Mouse (Mus musculus): ENCODE measurements at regions not wholly inside any gene's neighbourhood (a gene's known extent, or its start where the extent isn't known, plus 50 kb on each side); places are given as distances from the start of the nearest gene placed in this dataset.

DNA sequence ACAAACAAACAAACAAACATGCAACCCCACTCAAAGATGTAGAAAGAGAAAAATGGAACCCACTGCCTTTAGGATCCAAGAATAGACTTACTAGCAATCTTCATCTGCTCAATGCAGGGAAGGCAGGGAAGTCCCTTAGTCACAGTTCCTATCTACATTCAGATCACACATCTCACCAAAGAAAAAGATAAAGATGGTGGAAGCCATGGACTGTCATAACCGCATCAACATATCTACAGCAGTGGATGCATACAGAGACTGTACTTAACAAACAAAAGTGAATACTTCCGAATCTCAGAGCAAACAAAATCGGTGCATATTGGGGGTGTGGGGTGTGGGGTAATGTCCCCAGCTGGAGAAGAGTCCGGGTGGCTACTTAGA, 97.7 kb upstream of the Max start:
- no peak for TF ChIP-seq POLR2A (IDR thresholded peaks at IDR 0.05; ENCODE audit: borderline replicate concordance, extremely low read depth, insufficient read depth, insufficient read length)
- H3K9me3 ChIP-seq (ENCODE audit: control insufficient read depth, low read length): no peaks in the 10 kb centered on the region
- DNase-seq (ENCODE audit: low spot score) (no peak), ATAC-seq (ENCODE audit: low FRiP score, low read depth) (no peak)
- no peaks in the 10 kb centered on the region for H3K27me3 ChIP-seq (ENCODE audit: control insufficient read depth, insufficient read depth, low read length)
- H3K36me3 ChIP-seq (ENCODE audit: control insufficient read depth, insufficient read depth, low read length): no peaks in the 10 kb centered on the region
- H3K9ac ChIP-seq (ENCODE audit: low read depth, low read length, severe bottlenecking): no peak overlapping the region
- H3K4me1 ChIP-seq (ENCODE audit: control insufficient read depth, insufficient read depth, low read length): no peaks in the 10 kb centered on the region
- H3K4me3 ChIP-seq (replicated peaks; ENCODE audit: low read length): no peak overlapping the region
- 80% methylated on average over 4 of the region's 4 CpGs for WGBS
- H3K4me2 ChIP-seq (replicated peaks; ENCODE audit: low read depth, low read length, severe bottlenecking): no peak overlapping the region
- no peak overlapping the region for H3K27ac ChIP-seq (replicated peaks; ENCODE audit: low read depth, low read length)

GRCm38 (mm10) chr12:77058596-77059190, 96.7 kb upstream of the Max start:
- Histone ChIP-seq H3K36me3 (ENCODE audit: control insufficient read depth, insufficient read depth, low read length) (no peaks in the 10 kb centered on the region), H3K9me3 (ENCODE audit: control insufficient read depth, low read length) (no peaks in the 10 kb centered on the region), H3K4me1 (ENCODE audit: control insufficient read depth, insufficient read depth, low read length) (no peaks in the 10 kb centered on the region), H3K27me3 (ENCODE audit: control insufficient read depth, insufficient read depth, low read length) (no peaks in the 10 kb centered on the region), H3K27ac (replicated peaks; ENCODE audit: low read depth, low read length) (no peak overlapping the region), H3K9ac (ENCODE audit: low read depth, low read length, severe bottlenecking) (no peak overlapping the region), H3K4me2 (replicated peaks; ENCODE audit: low read depth, low read length, severe bottlenecking) (no peak overlapping the region), H3K4me3 (replicated peaks; ENCODE audit: low read length) (no peak overlapping the region)
- no peak for TF ChIP-seq POLR2A (IDR thresholded peaks at IDR 0.05; ENCODE audit: borderline replicate concordance, extremely low read depth, insufficient read depth, insufficient read length)
- 29% methylated on average over 4 of the region's 4 CpGs for WGBS
- DNase-seq (ENCODE audit: low spot score): no peak
- no peak for ATAC-seq (ENCODE audit: low FRiP score, low read depth)

DNA sequence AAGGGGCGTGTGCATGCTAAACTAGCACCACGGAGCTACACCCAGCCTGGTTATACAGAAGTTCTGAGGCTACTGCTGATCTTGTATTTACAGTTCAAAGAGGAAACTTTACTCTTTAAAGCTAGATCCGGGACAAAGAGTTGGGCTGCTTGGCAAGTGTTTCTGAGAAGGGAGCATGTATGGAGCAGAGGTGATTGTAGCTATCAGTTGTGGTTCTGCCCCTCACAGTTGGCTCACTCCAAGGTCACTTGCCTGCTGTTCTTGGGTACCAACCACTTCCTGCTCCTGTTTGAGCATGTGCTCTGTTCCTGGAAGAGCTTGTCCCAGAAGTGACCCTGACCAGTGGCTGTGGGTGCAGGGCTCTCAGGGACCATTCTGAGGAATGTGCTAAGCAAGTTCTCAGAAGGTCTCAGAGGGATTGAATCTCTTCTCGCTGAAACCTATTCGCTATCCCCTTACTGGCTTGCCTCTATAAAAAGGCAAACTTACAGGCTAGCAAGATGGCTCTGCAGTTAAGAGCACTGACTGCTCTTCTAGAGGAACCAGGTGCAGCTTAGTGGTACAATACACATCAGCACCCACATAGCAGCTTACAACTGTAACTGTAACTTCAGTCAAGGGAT, 94.9 kb upstream of the Max start:
- Histone ChIP-seq H3K4me3 (replicated peaks; ENCODE audit: low read length) (no peak overlapping the region), H3K4me1 (ENCODE audit: control insufficient read depth, insufficient read depth, low read length) (no peaks in the 10 kb centered on the region), H3K9ac (ENCODE audit: low read depth, low read length, severe bottlenecking) (no peak overlapping the region), H3K27me3 (ENCODE audit: control insufficient read depth, insufficient read depth, low read length) (no peaks in the 10 kb centered on the region), H3K36me3 (ENCODE audit: control insufficient read depth, insufficient read depth, low read length) (no peaks in the 10 kb centered on the region), H3K4me2 (replicated peaks; ENCODE audit: low read depth, low read length, severe bottlenecking) (no peak overlapping the region), H3K27ac (replicated peaks; ENCODE audit: low read depth, low read length) (no peak overlapping the region), H3K9me3 (ENCODE audit: control insufficient read depth, low read length) (no peaks in the 10 kb centered on the region)
- no peak for TF ChIP-seq POLR2A (IDR thresholded peaks at IDR 0.05; ENCODE audit: borderline replicate concordance, extremely low read depth, insufficient read depth, insufficient read length)
- WGBS: 68% methylated on average over 5 of the region's 5 CpGs
- DNase-seq (ENCODE audit: low spot score): no peak
- no peak for ATAC-seq (ENCODE audit: low FRiP score, low read depth)

DNA sequence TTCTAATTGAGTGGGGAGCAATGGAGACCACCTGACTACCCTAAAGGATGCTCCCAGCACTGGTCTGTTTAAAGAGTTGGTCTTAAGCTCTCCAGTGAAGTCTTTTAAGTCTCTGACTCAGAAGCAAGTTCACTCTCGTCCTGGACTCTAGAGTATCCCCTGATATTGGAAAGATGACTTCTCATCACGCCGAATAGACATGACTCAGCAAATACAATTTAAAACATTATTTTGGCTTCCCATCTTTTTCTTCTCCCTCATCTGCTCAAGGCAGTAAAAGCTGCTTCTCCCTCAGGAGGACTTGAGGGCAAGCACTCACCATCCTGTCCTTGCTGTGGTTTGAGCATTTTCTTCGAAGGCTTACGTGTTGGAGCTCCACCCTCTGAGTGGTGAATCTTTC, 92.7 kb upstream of the Max start:
- no peak overlapping the region for H3K9ac ChIP-seq (ENCODE audit: low read depth, low read length, severe bottlenecking)
- no peak for DNase-seq (ENCODE audit: low spot score)
- TF ChIP-seq POLR2A (IDR thresholded peaks at IDR 0.05; ENCODE audit: borderline replicate concordance, extremely low read depth, insufficient read depth, insufficient read length): no peak
- H3K27ac ChIP-seq (replicated peaks; ENCODE audit: low read depth, low read length): no peak overlapping the region
- H3K27me3 ChIP-seq (ENCODE audit: control insufficient read depth, insufficient read depth, low read length): no peaks in the 10 kb centered on the region
- no peak overlapping the region for H3K4me2 ChIP-seq (replicated peaks; ENCODE audit: low read depth, low read length, severe bottlenecking)
- H3K36me3 ChIP-seq (ENCODE audit: control insufficient read depth, insufficient read depth, low read length): no peaks in the 10 kb centered on the region
- no peaks in the 10 kb centered on the region for H3K4me1 ChIP-seq (ENCODE audit: control insufficient read depth, insufficient read depth, low read length)
- H3K4me3 ChIP-seq (replicated peaks; ENCODE audit: low read length): no peak overlapping the region
- H3K9me3 ChIP-seq (ENCODE audit: control insufficient read depth, low read length): no peaks in the 10 kb centered on the region
- no peak for ATAC-seq (ENCODE audit: low FRiP score, low read depth)
- 85% methylated on average over 5 of the region's 5 CpGs for WGBS

DNA sequence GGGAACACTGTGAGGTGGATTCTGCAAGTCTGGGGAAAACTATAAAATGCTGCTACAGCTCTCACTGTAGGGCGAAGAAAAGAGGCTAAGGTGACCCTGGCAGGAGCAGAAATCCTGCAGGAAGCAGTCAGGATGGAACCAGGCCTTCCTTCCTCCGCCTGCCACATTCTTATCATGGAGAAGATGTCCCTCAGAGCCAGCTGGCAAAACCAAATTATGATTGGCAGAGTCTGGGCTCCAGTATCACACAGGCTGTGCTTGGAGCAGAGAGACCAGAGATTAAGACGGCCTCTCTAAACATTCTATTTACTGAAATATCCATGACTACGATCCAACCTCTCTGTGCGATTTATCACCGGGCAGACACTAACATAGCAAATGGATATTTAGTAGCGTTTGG, 92.2 kb upstream of the Max start:
- no peak overlapping the region for H3K9ac ChIP-seq (ENCODE audit: low read depth, low read length, severe bottlenecking)
- no peak overlapping the region for H3K27ac ChIP-seq (replicated peaks; ENCODE audit: low read depth, low read length)
- TF ChIP-seq POLR2A (IDR thresholded peaks at IDR 0.05; ENCODE audit: borderline replicate concordance, extremely low read depth, insufficient read depth, insufficient read length): no peak
- H3K27me3 ChIP-seq (ENCODE audit: control insufficient read depth, insufficient read depth, low read length): no peaks in the 10 kb centered on the region
- 93% methylated on average over 7 of the region's 7 CpGs for WGBS
- H3K4me3 ChIP-seq (replicated peaks; ENCODE audit: low read length): no peak overlapping the region
- DNase-seq (ENCODE audit: low spot score) (no peak), ATAC-seq (ENCODE audit: low FRiP score, low read depth) (no peak)
- H3K9me3 ChIP-seq (ENCODE audit: control insufficient read depth, low read length): no peaks in the 10 kb centered on the region
- H3K4me2 ChIP-seq (replicated peaks; ENCODE audit: low read depth, low read length, severe bottlenecking): no peak overlapping the region
- no peaks in the 10 kb centered on the region for H3K36me3 ChIP-seq (ENCODE audit: control insufficient read depth, insufficient read depth, low read length)
- H3K4me1 ChIP-seq (ENCODE audit: control insufficient read depth, insufficient read depth, low read length): no peaks in the 10 kb centered on the region

Measured in limb, embryonic 14.5 days (tissue).